Mouse (Mus musculus): ENCODE data around the gene Eci1.
A peak's percentile ranks its signal among the peaks of the same experiment; 100 is the strongest.
"Not testable (repeated sequence)": the region's sequence is repeated elsewhere in the genome, so short reads cannot be mapped to it uniquely, and the experiment has no call there.

Gene Eci1

DNA sequence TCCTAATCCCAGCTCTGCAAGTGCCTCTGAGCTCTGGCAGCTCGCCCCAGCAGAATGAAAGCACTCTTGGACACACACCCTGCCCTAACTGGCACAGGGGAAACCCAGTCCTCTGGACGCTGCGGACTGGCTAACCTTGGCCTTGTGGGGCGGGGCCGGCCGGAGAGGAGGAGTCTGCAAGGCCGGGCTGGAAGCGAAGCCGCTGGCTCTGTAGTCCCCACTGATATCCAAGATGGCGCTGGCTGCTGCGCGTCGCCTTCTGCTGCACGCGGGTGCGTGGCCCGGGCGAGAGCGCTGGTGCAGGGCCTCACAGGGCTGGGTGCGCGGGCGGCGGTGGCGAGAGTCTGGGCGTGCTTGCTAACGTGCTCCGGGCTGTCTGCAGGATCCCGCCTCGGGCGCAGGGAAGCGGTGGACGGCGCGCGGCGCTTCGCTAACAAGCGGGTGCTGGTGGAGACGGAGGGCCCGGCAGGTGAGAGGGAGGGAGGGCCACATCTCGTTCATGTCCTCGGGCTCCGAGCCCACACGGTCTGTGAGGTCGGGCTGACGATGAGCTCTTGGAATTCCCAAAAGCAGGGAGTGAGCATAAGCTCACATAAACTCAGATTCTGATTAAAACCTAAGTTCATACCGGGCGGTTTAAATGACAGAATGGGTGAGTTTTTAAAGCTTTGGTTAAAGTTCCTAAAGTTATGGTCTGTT lies at the start of gene Eci1:
Eci1 (plus strand) TSS at position 171 of the 699 bp plus-strand sequence.
- DNase-seq (ENCODE audit: low read depth in 2 of 2, low spot score in 2 of 2), result peak; percentile 58 to 65

DNA sequence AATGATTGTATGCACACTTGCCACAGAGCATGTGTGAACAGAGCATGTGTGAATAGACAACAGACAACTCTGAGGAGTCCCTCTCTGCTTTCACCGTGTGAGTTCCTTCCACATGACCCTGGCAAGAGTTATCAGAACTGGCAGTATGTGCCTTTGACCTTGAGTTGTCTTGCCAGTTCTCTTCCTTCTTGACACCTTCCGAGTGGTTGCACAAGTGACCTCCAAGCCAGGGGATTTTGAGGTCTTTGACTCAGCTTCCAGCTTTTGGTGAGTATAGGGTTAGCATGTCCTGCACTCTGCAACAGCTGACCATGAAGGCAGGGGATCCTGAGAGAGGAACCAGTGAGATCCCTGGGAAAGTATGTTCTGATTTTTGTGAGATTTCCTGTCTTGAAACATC lies 47.9 kb upstream of the Eci1 start:
- no peak for DNase-seq (ENCODE audit: low read depth in 2 of 2, low spot score in 2 of 2)

DNA sequence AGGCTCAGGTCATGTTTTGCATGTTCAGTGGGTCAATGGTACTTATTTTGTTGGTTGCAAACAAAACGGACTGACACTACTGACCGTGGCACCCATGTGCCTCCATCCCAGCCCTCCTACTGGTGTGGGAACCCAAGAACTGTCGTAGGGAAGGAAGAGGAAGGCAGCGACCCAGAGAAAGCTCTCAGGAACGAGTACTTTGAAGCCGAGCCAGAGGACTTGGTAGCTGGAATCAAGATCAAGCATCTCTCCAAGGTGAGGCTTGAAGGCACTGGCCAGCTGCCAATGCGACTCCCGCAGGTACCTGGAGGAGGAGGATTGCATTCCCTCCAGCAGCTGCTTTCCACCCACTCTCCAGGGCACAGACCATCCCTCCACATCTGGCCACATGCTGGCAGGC lies 42.7 kb upstream of the Eci1 start:
- no peak for DNase-seq (ENCODE audit: low read depth in 2 of 2, low spot score in 2 of 2)

DNA sequence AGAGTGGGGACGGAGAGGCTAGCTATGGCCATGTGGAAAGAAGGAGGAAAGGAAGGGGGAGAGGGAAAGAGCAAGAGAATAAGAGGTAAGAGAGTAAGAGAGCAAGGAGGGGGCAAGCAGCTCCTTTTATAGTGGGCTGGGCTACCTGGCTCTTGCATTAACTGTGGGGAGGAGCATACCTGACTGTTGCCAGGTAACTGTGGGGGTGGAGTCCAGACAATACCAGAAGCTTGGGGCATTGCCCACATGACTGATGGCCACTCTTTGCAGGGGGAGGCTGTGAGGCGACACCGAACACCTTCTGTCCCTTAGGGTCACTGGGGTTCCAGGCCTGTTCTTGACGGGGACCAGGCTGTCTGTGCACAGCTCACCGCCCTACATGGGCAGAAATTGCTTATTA lies 37.7 kb upstream of the Eci1 start:
- no peak for DNase-seq (ENCODE audit: low read depth in 2 of 2, low spot score in 2 of 2)

DNA sequence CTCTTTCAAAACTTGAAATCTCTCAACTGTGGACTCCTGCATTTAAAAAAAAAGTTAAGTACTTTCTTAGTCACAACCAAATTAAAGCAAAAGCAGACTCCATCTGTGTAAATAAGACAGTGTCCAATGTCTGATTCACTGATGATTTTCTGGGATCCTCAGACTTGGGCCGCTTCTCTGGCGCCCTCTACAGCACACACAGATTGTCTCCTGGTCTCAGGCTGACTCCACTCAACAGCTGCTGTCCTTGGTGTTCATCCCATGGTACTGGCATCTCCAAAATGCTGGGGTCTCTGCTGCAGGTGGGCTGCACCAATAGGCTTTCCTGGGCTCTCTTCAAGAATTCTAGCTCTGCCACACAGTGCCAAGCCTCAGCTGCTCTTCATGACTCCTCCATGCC lies 36.6 kb upstream of the Eci1 start:
- DNase-seq (ENCODE audit: low read depth in 2 of 2, low spot score in 2 of 2), result no peak

DNA sequence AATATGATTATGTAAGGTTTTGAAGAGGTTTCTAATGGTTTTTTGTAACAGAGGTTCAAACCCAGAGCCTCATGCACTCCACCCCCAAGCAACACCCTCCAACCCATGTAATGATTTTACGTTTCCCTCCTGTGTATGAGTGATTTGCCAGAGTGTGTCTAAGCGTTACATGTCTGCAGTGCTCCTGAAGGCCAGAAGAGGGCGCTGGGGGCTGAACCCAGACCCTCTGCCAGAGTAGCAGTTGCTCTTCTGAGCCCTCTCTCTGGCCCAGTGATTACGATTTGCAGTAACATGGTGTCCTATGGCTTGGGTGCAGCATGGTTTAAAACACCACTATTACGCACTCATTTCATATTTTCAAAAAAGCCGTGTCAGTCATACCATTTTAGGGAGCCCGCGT lies 35.3 kb upstream of the Eci1 start:
- no peak for DNase-seq (ENCODE audit: low read depth in 2 of 2, low spot score in 2 of 2)

DNA sequence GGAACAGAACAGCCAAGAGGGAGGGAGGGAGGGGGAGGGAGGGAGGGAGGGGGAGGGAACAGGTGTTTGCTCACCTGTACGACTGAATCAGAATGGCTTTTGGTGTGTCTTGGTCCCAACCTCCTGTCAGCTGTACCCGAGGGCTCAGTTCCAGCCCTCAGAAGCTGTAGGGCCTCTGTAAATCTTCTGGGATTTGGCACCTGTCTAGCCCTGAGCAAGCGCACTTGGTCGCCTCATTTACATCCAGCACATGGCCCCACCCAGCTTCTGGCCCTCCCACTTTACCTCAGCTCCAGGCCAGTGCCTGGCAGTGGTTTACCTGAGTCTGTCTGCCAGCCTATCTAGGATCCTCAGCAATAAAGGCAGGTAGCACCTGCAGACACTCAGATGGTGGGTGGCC lies 32.9 kb upstream of the Eci1 start:
- no peak for DNase-seq (ENCODE audit: low read depth in 2 of 2, low spot score in 2 of 2)

DNA sequence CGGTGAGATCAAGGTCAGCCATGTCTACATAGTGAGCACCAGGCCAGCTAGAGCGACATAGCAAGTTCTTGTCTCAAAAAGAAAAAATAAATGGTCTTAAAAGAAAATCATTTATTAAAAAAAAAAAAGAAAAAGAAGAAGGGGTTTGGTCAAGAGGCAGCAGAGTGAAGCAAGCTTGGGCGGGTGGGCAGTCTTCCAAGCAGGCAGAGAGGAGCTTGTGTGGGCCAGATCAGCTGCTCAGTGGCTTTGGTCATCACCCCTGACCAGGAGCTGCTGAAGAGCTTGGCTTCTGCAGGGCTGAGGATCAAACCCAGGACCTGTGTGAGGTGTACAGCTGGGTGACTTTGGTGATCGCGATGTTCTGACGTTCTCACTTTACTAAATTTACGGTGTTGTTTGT lies 32.0 kb upstream of the Eci1 start:
- DNase-seq (ENCODE audit: low read depth in 2 of 2, low spot score in 2 of 2), result no peak

DNA sequence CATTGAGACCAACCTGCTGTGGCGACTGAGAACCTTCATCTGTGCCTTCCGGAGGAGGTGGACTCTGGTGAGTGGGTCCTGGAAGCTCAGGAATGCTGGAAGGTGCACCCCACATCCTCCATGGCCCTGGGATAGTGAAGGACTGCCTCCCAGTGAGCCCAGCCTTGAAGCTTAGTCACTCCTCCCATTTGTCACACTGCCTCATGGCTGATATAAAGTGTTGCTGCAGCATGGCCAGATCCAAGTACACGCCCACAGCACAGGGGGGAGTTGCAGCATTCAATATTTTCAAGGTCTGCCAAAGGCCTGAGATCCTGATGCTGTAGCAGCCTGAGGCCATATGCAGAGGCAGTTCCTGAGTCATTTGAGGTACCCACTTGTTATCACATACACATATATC lies 24.1 kb upstream of the Eci1 start:
- no peak for DNase-seq (ENCODE audit: low read depth in 2 of 2, low spot score in 2 of 2)

DNA sequence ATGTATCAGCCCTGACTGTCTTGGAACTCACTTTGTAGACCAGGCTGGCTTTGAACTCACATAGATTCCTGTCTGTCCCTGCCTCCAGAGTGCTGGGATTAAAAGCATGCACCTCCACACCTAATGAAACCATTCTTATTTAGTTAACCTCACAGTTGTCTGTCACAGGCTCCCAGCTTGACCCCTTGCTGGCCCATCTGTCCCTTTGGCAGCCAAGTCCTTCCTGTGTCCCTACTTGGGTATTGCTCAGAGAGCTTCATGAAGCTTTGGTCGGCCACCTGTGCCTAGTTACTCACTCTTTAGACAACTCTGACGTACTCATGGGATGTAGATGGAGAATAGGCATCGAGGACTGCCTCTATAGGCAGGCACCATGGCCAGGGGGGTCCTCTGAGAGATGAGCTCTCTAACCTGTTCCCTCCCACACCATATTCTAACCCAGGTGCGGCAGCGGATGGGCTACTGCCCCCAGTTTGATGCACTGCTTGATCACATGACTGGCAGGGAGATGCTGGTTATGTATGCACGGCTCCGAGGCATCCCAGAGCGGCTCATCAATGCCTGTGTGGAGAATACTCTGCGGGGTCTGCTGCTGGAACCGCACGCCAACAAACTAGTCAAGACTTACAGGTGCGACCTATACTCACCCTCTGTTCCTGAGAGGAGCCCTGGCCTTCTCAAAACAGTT lies 19.2 kb upstream of the Eci1 start:
- DNase-seq (ENCODE audit: low read depth in 2 of 2, low spot score in 2 of 2), result no peak

DNA sequence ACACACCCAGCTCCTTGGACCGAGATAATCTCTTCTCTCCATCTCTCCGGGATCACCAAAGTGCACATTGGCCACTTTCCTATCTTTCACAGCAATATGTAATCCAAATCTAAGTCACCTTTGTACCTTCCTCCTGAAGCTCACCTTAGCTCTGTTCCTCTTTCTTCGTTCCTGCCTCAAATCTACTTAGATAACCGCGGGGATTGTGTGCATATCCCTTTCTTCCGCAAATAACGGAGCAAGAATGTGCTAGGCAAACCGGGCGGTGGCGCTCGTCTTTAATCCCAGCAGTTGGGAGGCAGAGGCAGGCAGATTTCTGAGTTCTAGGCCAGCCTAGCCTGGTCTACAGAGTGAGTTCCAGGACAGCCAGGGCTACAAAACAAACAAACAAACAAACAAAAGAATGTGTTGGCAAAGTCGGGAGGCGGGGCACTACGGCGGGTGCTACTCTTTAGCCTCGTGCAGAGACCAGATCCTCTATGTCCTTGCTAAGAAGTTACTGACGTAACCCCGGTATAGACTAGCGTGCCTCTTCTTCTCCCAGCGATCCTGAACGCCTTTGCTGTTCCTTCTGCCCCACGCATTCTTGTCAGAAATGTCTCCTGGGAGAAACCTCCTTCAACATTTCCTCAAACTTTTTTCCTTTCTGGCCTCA lies 12.8 kb upstream of the Eci1 start:
- DNase-seq (ENCODE audit: low read depth in 2 of 2, low spot score in 2 of 2), result peak in 1 of 2 experiments; percentile 23

DNA sequence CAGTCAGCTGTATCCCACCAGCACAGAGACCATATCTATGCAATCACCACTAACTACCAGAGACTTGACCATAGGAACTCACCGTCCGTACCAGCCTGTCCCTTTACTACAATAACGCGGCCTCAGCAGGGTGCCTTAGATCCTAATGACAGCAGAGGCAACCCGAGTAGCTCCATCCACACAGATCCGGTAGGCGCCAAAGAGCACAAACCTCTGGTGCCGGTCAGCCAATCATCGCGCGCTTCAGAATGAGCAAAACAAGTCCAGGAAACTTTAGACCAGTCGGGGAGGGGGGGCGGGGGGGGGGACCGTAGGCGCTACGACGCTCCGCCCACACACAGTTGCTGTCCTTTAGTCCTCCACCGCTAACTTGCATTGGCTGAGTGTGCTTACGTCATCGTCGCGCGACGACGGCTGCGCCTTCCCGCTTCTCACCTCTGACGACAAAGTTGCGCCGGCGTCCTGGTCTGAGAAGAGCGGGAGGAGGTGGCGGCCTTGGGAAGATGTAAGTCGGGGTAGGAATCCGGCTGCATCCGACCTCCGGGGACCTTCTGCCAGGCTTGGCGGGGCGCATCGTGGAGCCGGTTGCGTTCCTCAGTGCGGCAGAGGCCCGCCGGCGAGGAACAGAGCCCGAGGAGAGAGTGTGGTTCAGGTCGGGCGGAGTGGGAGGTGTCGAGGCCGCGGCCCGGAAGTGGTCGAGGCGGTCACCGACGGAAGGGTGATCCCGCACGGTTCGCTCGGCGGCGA lies 12.0 kb upstream of the Eci1 start, which contains the start of gene Rnps1:
Rnps1 (plus strand) TSS at position 336 of the 747 bp plus-strand sequence.
- DNase-seq (ENCODE audit: low read depth in 2 of 2, low spot score in 2 of 2), result peak; percentile 78 to 83

DNA sequence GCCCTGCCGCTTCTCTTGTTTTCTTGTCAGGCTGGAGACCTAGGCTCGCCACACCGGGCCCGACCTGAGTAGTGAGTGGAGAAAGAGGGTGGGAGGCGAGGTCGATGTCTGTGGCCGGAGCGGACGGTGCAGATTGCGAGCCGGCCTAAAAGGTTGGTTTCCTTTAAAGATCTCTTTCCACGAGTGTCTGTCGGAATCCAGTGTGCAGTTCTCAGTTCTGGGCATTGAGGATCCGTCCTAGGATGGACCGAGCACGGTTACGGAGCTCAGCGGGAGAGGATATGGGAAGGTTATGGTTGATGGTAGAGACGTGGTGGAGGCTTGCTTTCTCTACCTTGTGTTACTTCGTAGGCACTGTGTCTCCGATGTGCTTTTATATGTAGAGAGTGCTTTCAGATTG lies 11.4 kb upstream of the Eci1 start:
- DNase-seq (ENCODE audit: low read depth in 2 of 2, low spot score in 2 of 2), result no peak

DNA sequence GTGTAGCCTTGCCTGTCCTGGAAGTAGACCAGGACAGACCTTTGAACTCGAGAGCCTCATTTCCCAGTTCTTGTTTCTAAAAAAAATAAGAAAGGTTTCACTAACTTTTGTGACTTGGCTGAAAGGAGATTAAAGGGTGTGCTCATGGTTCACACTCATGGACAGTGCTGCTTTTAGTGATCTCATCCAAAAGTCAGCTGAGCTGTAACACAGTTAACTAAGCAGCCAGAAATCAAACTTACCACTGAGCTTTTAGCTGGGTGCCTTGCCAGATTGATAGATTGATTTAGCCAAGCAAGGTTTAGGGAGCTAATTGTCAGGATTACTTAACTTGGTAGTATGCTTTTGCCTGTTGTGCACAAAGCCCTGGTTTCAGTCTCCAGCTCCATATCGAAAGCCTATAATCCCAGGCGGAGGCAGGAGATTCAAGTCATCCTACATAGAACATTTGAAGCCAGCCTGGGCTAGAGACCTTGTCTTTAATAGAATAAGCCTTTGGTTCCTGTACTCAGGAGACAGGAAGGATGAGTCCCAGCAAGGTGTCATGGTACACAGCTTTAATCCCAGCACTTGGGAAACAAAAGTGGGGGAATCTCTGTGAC lies 10.3 kb upstream of the Eci1 start:
- no peak for DNase-seq (ENCODE audit: low read depth in 2 of 2, low spot score in 2 of 2)

DNA sequence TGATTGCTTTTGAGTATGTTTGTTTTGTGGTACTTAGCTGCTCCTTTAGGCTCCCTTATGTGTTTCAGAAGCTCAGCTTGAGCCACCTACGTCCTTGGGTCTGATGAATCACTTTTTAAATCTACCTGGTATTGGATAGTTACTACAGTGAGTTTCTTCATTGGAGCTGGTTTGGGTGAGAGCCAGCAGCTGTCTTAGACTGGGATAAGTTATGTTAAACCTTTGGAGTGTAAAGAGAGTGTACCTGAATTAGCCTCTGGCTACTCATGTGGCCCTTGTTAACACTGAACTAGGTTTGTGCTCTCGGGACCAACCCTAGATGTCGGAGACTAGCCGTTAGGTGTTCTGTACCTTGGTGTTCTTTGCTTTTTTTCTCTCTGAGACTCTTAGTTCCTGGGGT lies 3.3 kb upstream of the Eci1 start:
- DNase-seq (ENCODE audit: low read depth in 2 of 2, low spot score in 2 of 2), result no peak

DNA sequence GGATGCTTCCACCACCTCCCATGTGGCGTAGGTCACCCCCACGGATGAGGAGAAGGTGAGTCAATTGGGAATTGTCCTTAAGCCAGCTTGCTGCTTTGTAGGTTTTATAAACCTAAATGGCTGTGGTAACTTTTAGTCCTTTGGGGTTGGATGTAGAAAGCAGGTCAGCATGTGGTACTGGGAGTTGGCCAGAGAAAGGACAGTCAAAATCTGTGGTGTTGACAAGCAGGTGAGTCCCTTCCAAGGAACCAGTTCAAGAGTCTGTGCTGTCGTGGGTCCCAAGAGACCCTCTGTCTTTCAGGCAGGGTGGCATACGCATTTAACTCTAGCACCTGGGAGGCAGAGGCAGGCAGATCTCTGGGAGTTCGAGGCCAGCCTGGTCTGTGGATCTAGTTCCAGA lies 2.0 kb upstream of the Eci1 start:
- DNase-seq (ENCODE audit: low read depth in 2 of 2, low spot score in 2 of 2), result no peak

DNA sequence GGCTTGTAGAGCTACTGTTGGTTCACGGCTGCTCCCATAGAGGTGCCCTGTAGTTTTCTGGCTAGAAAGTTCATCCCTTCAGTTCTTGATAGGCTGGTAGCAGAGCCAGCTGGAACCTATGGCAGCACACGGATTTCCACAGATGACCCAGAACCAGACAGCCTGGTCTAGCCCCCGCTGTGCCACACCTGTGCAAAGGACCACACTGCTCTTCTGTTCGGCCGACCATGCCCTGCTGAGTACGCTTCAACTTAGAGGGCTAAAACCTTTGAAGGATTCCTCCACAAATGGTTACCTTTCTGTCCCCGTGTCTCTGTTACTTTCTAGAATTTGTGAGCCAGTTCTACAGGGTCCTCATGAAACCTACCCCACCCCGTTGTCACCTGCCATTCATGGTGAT lies 1.1 kb upstream of the Eci1 start:
- not testable (repeated sequence) for DNase-seq (ENCODE audit: low read depth in 2 of 2, low spot score in 2 of 2)

DNA sequence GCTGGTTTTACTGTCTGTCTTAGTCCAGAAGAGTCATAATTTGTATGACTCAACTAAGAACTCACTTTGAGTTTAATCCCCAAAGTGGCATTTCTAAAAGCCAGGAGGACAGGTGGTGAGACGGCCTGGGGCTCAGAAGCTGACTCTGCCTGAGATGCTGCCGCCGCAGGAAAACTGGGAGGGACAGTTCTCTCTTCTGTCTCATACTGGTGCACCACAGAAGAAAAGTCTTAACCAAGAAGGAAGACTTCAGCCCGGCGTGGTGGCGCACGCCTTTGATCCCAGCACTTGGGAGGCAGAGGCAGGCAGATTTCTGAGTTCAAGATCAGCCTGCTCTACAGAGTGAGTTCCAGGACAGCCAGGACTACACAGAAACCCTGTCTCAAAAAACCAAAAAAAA lies 536 bp upstream of the Eci1 start:
- DNase-seq (ENCODE audit: low read depth in 2 of 2, low spot score in 2 of 2), result no peak

DNA sequence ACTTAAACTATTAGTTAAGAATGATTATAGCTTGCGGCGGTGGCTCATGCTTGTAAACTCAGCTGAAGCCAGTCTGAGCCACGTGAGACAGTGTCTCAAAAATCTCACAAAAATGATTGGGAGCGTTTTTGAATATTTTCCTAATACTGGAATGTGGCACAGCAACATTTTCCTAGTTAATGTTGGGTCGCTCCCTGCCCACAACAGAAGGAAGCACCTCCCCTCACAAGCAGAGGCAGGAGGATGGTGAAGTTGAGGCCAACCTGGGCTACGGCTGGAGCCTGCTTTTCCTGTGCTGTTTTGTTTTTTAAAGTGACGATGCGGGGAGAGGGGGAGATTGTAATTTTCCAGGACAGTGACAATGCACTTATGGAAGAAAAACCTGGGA lies 723 bp downstream of the Eci1 start:
- DNase-seq (ENCODE audit: low read depth in 2 of 2, low spot score in 2 of 2), result no peak

DNA sequence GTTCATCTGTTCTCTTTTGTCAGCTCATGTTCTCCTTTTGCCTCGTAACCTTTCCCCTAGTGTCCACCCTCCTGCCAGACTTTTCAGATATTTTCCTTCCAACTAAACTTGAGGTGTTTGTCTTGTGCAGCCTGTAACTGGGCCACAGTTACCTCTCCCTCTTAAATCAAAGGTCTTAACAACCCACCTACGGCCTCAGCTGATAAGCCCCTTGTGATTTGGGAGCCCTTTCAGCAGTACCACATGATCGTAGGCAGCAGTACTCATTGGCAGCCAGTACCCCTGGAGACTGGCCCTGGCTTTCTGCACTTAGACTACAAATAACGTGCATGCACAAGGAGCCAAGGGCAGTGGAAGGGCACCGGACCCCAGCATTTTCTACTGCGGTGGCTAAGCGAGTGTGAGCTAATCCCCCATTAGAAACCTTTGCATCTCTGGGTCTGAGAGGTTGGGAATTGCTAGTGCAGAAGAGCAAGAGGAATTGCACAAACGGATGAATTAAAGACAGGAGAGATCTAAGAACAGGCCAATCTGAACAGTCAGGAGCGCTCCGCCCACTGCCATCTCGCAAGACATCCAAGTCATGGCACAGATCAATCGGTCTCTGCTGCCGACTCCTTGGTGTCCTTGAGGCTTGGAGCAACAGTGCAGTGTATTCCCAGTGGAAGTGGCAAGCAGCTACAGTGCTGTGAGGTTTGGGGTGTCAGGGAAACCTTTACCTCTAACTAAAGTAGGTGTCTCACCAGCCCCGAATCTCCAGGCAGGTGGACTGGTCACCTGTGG lies 3.0 kb downstream of the Eci1 start:
- no peak for DNase-seq (ENCODE audit: low read depth in 2 of 2, low spot score in 2 of 2)

DNA sequence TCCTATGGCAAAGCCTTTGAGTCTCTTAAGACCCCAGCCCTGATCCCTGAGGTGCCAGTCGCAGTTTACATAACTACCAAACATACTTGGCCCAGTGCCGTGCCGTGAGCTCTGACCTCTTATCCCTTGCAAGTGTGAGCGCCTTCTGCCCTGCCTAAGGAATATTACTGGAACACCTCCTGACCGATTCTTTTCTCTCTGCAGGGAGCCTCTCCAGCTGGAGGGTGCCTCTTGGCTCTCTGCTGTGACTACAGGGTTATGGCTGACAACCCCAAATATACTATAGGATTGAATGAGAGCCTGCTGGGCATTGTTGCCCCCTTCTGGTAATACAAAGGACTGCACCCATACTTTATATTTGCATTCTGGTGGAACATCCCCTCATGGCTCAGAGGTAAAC lies 10.6 kb downstream of the Eci1 start:
- peak; percentile 40 to 55 for DNase-seq (ENCODE audit: low read depth in 2 of 2, low spot score in 2 of 2)
